Mouse (Mus musculus) G1E (cell line): Measurements from ENCODE around the gene Olfr645. TPM values are rescaled to one million over a fixed set of nuclear protein-coding genes. Genes with fewer than 3 reads are reported as not detected.

Experiments used
- ATAC-seq: 2 replicates; pipeline ENCODE4 v1.8.0; 2016; ENCODE audit warnings: mild to moderate bottlenecking; ENCODE audit not compliant: insufficient number of reproducible peaks, poor library complexity, low FRiP score, severe bottlenecking; ENCODE audit errors: extremely low read depth
- DNase-seq: peaks from one replicate; pipeline ENCODE4 v3.0.0; 2012; ENCODE audit warnings: low spot score
- H3K27me3 ChIP-seq: 2 replicates; pipeline ENCODE4 v1.6.1; 2012; ENCODE audit warnings: mild to moderate bottlenecking, low read length, inconsistent platforms; ENCODE audit not compliant: insufficient read depth
- H3K36me3 ChIP-seq: replicated peaks from 2 replicates; pipeline ENCODE3; 2012; ENCODE audit warnings: mild to moderate bottlenecking, inconsistent platforms
- H3K4me1 ChIP-seq: 2 replicates; pipeline ENCODE4 v1.6.1; 2012; ENCODE audit warnings: low read depth, low read length, inconsistent platforms, mixed read lengths; ENCODE audit not compliant: insufficient read depth
- H3K4me3 ChIP-seq: 2 replicates; pipeline ENCODE4 v1.5.1; 2012; ENCODE audit warnings: low read depth, mild to moderate bottlenecking, inconsistent platforms, low read length, moderate library complexity, mixed read lengths
- H3K9me3 ChIP-seq: replicated peaks from 2 replicates; pipeline ENCODE4 v1.6.1; 2012; ENCODE audit warnings: inconsistent platforms
- CTCF ChIP-seq: IDR thresholded peaks from 2 replicates; pipeline ENCODE4 v1.5.1; 2012; ENCODE audit warnings: low read depth, low read length, inconsistent platforms, mixed read lengths
- GATA1 ChIP-seq: IDR thresholded peaks from 2 replicates; pipeline ENCODE4 v1.6.1; 2012; ENCODE audit warnings: borderline replicate concordance, low read length, inconsistent platforms, mixed read lengths
- GATA2 ChIP-seq: IDR thresholded peaks from 2 replicates; pipeline ENCODE4 v1.6.1; 2012; ENCODE audit warnings: low read depth, low read length, inconsistent platforms, borderline replicate concordance
- POLR2AphosphoS5 ChIP-seq: IDR thresholded peaks from 2 replicates; pipeline ENCODE4 v1.6.1; 2012; ENCODE audit warnings: low read depth, low read length, inconsistent platforms; ENCODE audit not compliant: insufficient replicate concordance
- TAL1 ChIP-seq: conservative IDR thresholded peaks from 2 replicates; pipeline ENCODE4 v1.6.1; 2012; ENCODE audit warnings: low read depth, low read length, inconsistent platforms, mixed read lengths
- polyA plus RNA-seq: library from polyadenylated mRNA; stranded (reverse); fragments of >175 nt; gene quantifications from 2 replicates; pipeline ENCODE4 v1.2.3, GENCODE M21; 2012
- total RNA-seq, 2 experiments: library from RNA; stranded (forward) in 1 of 2; stranded (reverse) in 1 of 2; fragments of 200-1000 nt in 1 of 2; fragments of >200 nt in 1 of 2; fragmentation: Nextera tagmentation in 1 of 2; gene quantifications; 2 replicates each; pipeline ENCODE4 v1.2.3; 2014 to 2017

Gene Olfr645
- total and polyA plus RNA-seq, 3 experiments, result 0.05 TPM; not detected in 2

- TF ChIP-seq GATA1 (no peak), CTCF (no peak), GATA2 (no peak), POLR2AphosphoS5 (no peak), TAL1 (no peak)
- Histone ChIP-seq H3K27me3 (no peaks in the 10 kb centered on the region), H3K9me3 (no peaks in the 10 kb centered on the region), H3K4me3 (no peak overlapping the region), H3K36me3 (no peaks in the 10 kb centered on the region), H3K4me1 (no peaks in the 10 kb centered on the region)
- no peak for DNase-seq
- no peak for ATAC-seq
These were observed 26.1 kb downstream of the Olfr645 start for GRCm38 (mm10) chr7:104059215-104059614.

- no peak within 1 kb of the TSS for H3K4me3 ChIP-seq
- TF ChIP-seq CTCF, result no peak
- no peak for TF ChIP-seq GATA2
- TF ChIP-seq TAL1, result no peak
- no peak for TF ChIP-seq POLR2AphosphoS5
- no peak for TF ChIP-seq GATA1
- H3K36me3 ChIP-seq, result no peaks in the 10 kb centered on the region
- no peak for DNase-seq
- no peaks in the 10 kb centered on the region for H3K9me3 ChIP-seq
- no peaks in the 10 kb centered on the region for H3K4me1 ChIP-seq
- 0 out of 2 replicates have a peak, but pooled peaks cover 4% of the 10 kb centered on the region for H3K27me3 ChIP-seq
- no peak for ATAC-seq
These were observed 32.7 kb downstream of the Olfr645 start, which contains the start of gene Olfr642 for GRCm38 (mm10) chr7:104052566-104052965. Gene Olfr642 (minus strand): TSS chr7:104052666.

GRCm38 (mm10) chr7:104050745-104051144 lies 34.5 kb downstream of the Olfr645 start:
- Histone ChIP-seq H3K9me3 (no peaks in the 10 kb centered on the region), H3K27me3 (0 out of 2 replicates have a peak, but pooled peaks cover 4% of the 10 kb centered on the region), H3K4me1 (no peaks in the 10 kb centered on the region), H3K36me3 (no peaks in the 10 kb centered on the region), H3K4me3 (no peak overlapping the region)
- ATAC-seq (no peak), DNase-seq (no peak)
- no peak for TF ChIP-seq GATA2
- no peak for TF ChIP-seq CTCF
- no peak for TF ChIP-seq GATA1
- TF ChIP-seq TAL1, result no peak
- no peak for TF ChIP-seq POLR2AphosphoS5

- ATAC-seq (no peak), DNase-seq (no peak)
- H3K4me3 ChIP-seq, result no peak within 1 kb of the TSS
- no peak for TF ChIP-seq GATA1
- no peak for TF ChIP-seq GATA2
- no peak for TF ChIP-seq TAL1
- TF ChIP-seq CTCF, result no peak
- TF ChIP-seq POLR2AphosphoS5, result no peak
- H3K36me3 ChIP-seq, result no peaks in the 10 kb centered on the region
- H3K9me3 ChIP-seq, result no peaks in the 10 kb centered on the region
- no peaks in the 10 kb centered on the region for H3K27me3 ChIP-seq
- no peaks in the 10 kb centered on the region for H3K4me1 ChIP-seq
These were observed 50.1 kb downstream of the Olfr645 start, which contains the start of gene Olfr641 for GRCm38 (mm10) chr7:104035145-104035544. Gene Olfr641 (plus strand): TSS chr7:104035445.

Other genes starting within 250 kb of the Olfr645 start
Only the 20 nearest of the 30 such genes appear.
- not detected in 2 replicates for gene Olfr631, start 156.6 kb downstream of the Olfr645 start, total RNA-seq (2014; fragmentation: Nextera tagmentation)
- 0.33 TPM in 1 of 2 replicates, not detected in the other for gene Olfr631, start 156.6 kb downstream of the Olfr645 start, total RNA-seq (2017)
- gene Olfr631, start 156.6 kb downstream of the Olfr645 start, polyA plus RNA-seq, result not detected in 2 replicates
- gene Olfr632, start 151.1 kb downstream of the Olfr645 start, total RNA-seq (2014; fragmentation: Nextera tagmentation), result not detected in 2 replicates
- gene Olfr632, start 151.1 kb downstream of the Olfr645 start, total RNA-seq (2017), result 0.16 TPM in 1 of 2 replicates, not detected in the other
- gene Olfr632, start 151.1 kb downstream of the Olfr645 start, polyA plus RNA-seq, result not detected in 2 replicates
- gene Olfr633, start 141.0 kb downstream of the Olfr645 start, total RNA-seq (2014; fragmentation: Nextera tagmentation), result not detected in 2 replicates
- 0.11 and 0.35 TPM in 2 replicates for gene Olfr633, start 141.0 kb downstream of the Olfr645 start, total RNA-seq (2017)
- not detected in 2 replicates for gene Olfr633, start 141.0 kb downstream of the Olfr645 start, polyA plus RNA-seq
- not detected in 2 replicates for gene Olfr635, start 114.3 kb downstream of the Olfr645 start, total RNA-seq (2014; fragmentation: Nextera tagmentation)
- 0.12 and 0.33 TPM in 2 replicates for gene Olfr635, start 114.3 kb downstream of the Olfr645 start, total RNA-seq (2017)
- gene Olfr635, start 114.3 kb downstream of the Olfr645 start, polyA plus RNA-seq, result not detected in 2 replicates
- not detected in 2 replicates for gene Olfr638, start 86.7 kb downstream of the Olfr645 start, total RNA-seq (2014; fragmentation: Nextera tagmentation)
- gene Olfr638, start 86.7 kb downstream of the Olfr645 start, total RNA-seq (2017), result not detected in 2 replicates
- not detected in 2 replicates for gene Olfr638, start 86.7 kb downstream of the Olfr645 start, polyA plus RNA-seq
- gene Olfr639, start 68.2 kb downstream of the Olfr645 start, total RNA-seq (2014; fragmentation: Nextera tagmentation), result not detected in 2 replicates
- 0.17 and 0.22 TPM in 2 replicates for gene Olfr639, start 68.2 kb downstream of the Olfr645 start, total RNA-seq (2017)
- not detected in 2 replicates for gene Olfr639, start 68.2 kb downstream of the Olfr645 start, polyA plus RNA-seq
- not detected in 2 replicates for gene Olfr640, start 59.9 kb downstream of the Olfr645 start, total RNA-seq (2014; fragmentation: Nextera tagmentation)
- gene Olfr640, start 59.9 kb downstream of the Olfr645 start, total RNA-seq (2017), result 0.11 and 0.17 TPM in 2 replicates
- gene Olfr640, start 59.9 kb downstream of the Olfr645 start, polyA plus RNA-seq, result not detected in 2 replicates
- not detected in 2 replicates for gene Olfr641, start 50.0 kb downstream of the Olfr645 start, total RNA-seq (2014; fragmentation: Nextera tagmentation)
- 0.12 TPM in 1 of 2 replicates, not detected in the other for gene Olfr641, start 50.0 kb downstream of the Olfr645 start, total RNA-seq (2017)
- not detected in 2 replicates for gene Olfr641, start 50.0 kb downstream of the Olfr645 start, polyA plus RNA-seq
- gene Olfr642, start 32.8 kb downstream of the Olfr645 start, total RNA-seq (2014; fragmentation: Nextera tagmentation), result not detected in 2 replicates
- gene Olfr642, start 32.8 kb downstream of the Olfr645 start, total RNA-seq (2017), result 0.11 and 0.12 TPM in 2 replicates
- not detected in 2 replicates for gene Olfr642, start 32.8 kb downstream of the Olfr645 start, polyA plus RNA-seq
- gene 4930516K23Rik, start 24.0 kb downstream of the Olfr645 start, total RNA-seq (2014; fragmentation: Nextera tagmentation), result not detected in 2 replicates
- 0.05 and 0.23 TPM in 2 replicates for gene 4930516K23Rik, start 24.0 kb downstream of the Olfr645 start, total RNA-seq (2017)
- gene 4930516K23Rik, start 24.0 kb downstream of the Olfr645 start, polyA plus RNA-seq, result not detected in 2 replicates
- not detected in 2 replicates for gene Olfr644, start 13.6 kb downstream of the Olfr645 start, total RNA-seq (2014; fragmentation: Nextera tagmentation)
- 0.17 and 0.76 TPM in 2 replicates for gene Olfr644, start 13.6 kb downstream of the Olfr645 start, total RNA-seq (2017)
- gene Olfr644, start 13.6 kb downstream of the Olfr645 start, polyA plus RNA-seq, result not detected in 2 replicates
- not detected in 2 replicates for gene Olfr646, start 19.4 kb upstream of the Olfr645 start, total RNA-seq (2014; fragmentation: Nextera tagmentation)
- 0.06 and 0.33 TPM in 2 replicates for gene Olfr646, start 19.4 kb upstream of the Olfr645 start, total RNA-seq (2017)
- gene Olfr646, start 19.4 kb upstream of the Olfr645 start, polyA plus RNA-seq, result not detected in 2 replicates
- gene Ubqln5, start 44.4 kb upstream of the Olfr645 start, total RNA-seq (2014; fragmentation: Nextera tagmentation), result not detected in 2 replicates
- not detected in 2 replicates for gene Ubqln5, start 44.4 kb upstream of the Olfr645 start, total RNA-seq (2017)
- gene Ubqln5, start 44.4 kb upstream of the Olfr645 start, polyA plus RNA-seq, result not detected in 2 replicates
- not detected in 2 replicates for gene Olfr643, start 51.9 kb upstream of the Olfr645 start, total RNA-seq (2014; fragmentation: Nextera tagmentation)
- gene Olfr643, start 51.9 kb upstream of the Olfr645 start, total RNA-seq (2017), result not detected in 2 replicates
- gene Olfr643, start 51.9 kb upstream of the Olfr645 start, polyA plus RNA-seq, result not detected in 2 replicates
- not detected in 2 replicates for gene Ubqln3, start 57.8 kb upstream of the Olfr645 start, total RNA-seq (2014; fragmentation: Nextera tagmentation)
- 0.22 TPM in 1 of 2 replicates, not detected in the other for gene Ubqln3, start 57.8 kb upstream of the Olfr645 start, total RNA-seq (2017)
- gene Ubqln3, start 57.8 kb upstream of the Olfr645 start, polyA plus RNA-seq, result not detected in 2 replicates
- not detected in 2 replicates for gene Ubqlnl, start 65.1 kb upstream of the Olfr645 start, total RNA-seq (2014; fragmentation: Nextera tagmentation)
- gene Ubqlnl, start 65.1 kb upstream of the Olfr645 start, total RNA-seq (2017), result 0.06 TPM in 1 of 2 replicates, not detected in the other
- gene Ubqlnl, start 65.1 kb upstream of the Olfr645 start, polyA plus RNA-seq, result not detected in 2 replicates
- gene Olfm5, start 79.4 kb upstream of the Olfr645 start, total RNA-seq (2014; fragmentation: Nextera tagmentation), result not detected in 2 replicates
- 0.16 TPM in 1 of 2 replicates, not detected in the other for gene Olfm5, start 79.4 kb upstream of the Olfr645 start, total RNA-seq (2017)
- gene Olfm5, start 79.4 kb upstream of the Olfr645 start, polyA plus RNA-seq, result not detected in 2 replicates
- gene Olfr648, start 97.9 kb upstream of the Olfr645 start, total RNA-seq (2014; fragmentation: Nextera tagmentation), result not detected in 2 replicates
- gene Olfr648, start 97.9 kb upstream of the Olfr645 start, total RNA-seq (2017), result 0.22 and 0.23 TPM in 2 replicates
- not detected in 2 replicates for gene Olfr648, start 97.9 kb upstream of the Olfr645 start, polyA plus RNA-seq
- gene Olfr649, start 110.5 kb upstream of the Olfr645 start, total RNA-seq (2014; fragmentation: Nextera tagmentation), result not detected in 2 replicates
- gene Olfr649, start 110.5 kb upstream of the Olfr645 start, total RNA-seq (2017), result 0.22 TPM in 1 of 2 replicates, not detected in the other
- not detected in 2 replicates for gene Olfr649, start 110.5 kb upstream of the Olfr645 start, polyA plus RNA-seq
- 0.23 TPM in 1 of 2 replicates, not detected in the other for gene Trim6, start 133.3 kb upstream of the Olfr645 start, total RNA-seq (2014; fragmentation: Nextera tagmentation)
- gene Trim6, start 133.3 kb upstream of the Olfr645 start, total RNA-seq (2017), result 0.05 TPM in 1 of 2 replicates, not detected in the other
- not detected in 2 replicates for gene Trim6, start 133.3 kb upstream of the Olfr645 start, polyA plus RNA-seq